Mouse (Mus musculus): Measurements from ENCODE around the gene Heatr5a.

GRCm38 (mm10) chr12:51995738-51996536, 24.8 kb upstream of the Heatr5a start:
- TF ChIP-seq CTCF (IDR thresholded peaks at IDR 0.05; ENCODE audit: borderline replicate concordance, extremely low read depth, insufficient read depth, insufficient read length) (no peak), POLR2A (IDR thresholded peaks at IDR 0.05; ENCODE audit: borderline replicate concordance, extremely low read depth, insufficient read depth, insufficient read length, poor library complexity, severe bottlenecking) (no peak)
